Mouse (Mus musculus) CH12.LX (cell line): ENCODE measurements around the gene Vhl.

Experiments
- CTCF ChIP-seq, 2 experiments: IDR thresholded peaks in 1 of 2; conservative IDR thresholded peaks in 1 of 2; 2 replicates each; pipeline ENCODE4 v1.5.1; 2011 to 2012; ENCODE audit warnings: low read depth in 2 of 2, low read length in 2 of 2, improper control_type of control experiment in 1 of 2, inconsistent platforms in 1 of 2, mild to moderate bottlenecking in 1 of 2, moderate library complexity in 1 of 2
- ELF1 ChIP-seq: IDR thresholded peaks from 2 replicates; pipeline ENCODE4 v1.6.1; 2014; ENCODE audit warnings: low read depth, mild to moderate bottlenecking, inconsistent platforms, low read length, improper control_type of control experiment
- EP300 ChIP-seq: IDR thresholded peaks from 2 replicates; pipeline ENCODE4 v1.6.1; 2011; ENCODE audit warnings: low read length, improper control_type of control experiment
- POLR2A ChIP-seq: IDR thresholded peaks from 2 replicates; pipeline ENCODE4 v1.6.1; 2011; ENCODE audit warnings: low read depth, mild to moderate bottlenecking, improper control_type of control experiment, low read length
- USF1 ChIP-seq: IDR thresholded peaks from 2 replicates; pipeline ENCODE4 v1.6.1; 2014; ENCODE audit warnings: low read depth, mild to moderate bottlenecking, inconsistent platforms, low read length, improper control_type of control experiment

- TF ChIP-seq EP300 (no peak), CTCF (conservative IDR thresholded peaks at IDR 0.05 in 1 of 2, IDR thresholded peaks at IDR 0.05 in 1 of 2; ENCODE audit: low read depth in 2 of 2, low read length in 2 of 2) (no peak), ELF1 (peak; percentile 81), USF1 (no peak), POLR2A (peak; percentile 83)
These were observed at the start of gene Vhl for GRCm38 (mm10) chr6:113623941-113624751.
